Mouse (Mus musculus): Measurements from ENCODE around the gene Raet1e.
"Not testable (repeated sequence)": the region's sequence is repeated elsewhere in the genome, so short reads cannot be mapped to it uniquely, and the experiment has no call there.

Raet1e gene

DNA sequence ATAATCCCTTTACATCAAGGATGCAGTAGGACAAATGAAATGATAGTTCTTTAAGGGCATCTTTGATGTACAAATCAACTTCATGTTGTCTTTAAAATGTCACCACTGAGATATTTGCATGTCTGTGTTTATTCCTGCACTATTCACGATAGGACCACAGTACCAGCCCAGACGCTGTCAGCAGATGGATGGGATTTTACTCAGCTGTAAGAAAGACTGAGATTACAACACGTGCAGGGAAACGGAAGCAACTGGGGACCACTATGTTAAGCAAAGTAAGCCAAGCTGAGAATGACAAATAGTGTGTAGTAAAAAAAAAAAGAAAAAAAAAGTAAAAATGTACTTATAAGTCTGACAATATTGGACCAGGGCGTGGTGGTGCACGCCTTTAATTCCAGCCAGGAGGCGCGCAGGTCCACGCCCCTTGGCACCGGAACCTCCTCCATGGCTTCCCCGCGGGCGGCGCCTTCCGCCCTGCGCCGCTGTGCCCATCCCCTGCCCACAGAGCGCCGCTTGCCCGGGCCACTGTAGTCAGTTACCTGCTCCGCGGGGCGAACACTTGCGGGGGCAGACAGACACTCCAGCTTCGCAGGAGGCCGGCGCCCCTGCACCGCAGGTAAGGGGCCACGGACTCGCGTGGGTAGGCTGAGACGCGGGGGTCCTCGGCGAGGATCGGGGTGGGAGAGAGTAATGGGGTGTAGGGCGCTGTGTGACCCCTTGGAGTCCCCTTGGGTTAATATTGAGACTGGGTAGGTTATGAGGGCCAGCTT, 114.7 kb downstream of the Raet1e start:
- DNase-seq (ENCODE audit: extremely low read depth, insufficient read length, low spot score), result not testable (repeated sequence)

DNA sequence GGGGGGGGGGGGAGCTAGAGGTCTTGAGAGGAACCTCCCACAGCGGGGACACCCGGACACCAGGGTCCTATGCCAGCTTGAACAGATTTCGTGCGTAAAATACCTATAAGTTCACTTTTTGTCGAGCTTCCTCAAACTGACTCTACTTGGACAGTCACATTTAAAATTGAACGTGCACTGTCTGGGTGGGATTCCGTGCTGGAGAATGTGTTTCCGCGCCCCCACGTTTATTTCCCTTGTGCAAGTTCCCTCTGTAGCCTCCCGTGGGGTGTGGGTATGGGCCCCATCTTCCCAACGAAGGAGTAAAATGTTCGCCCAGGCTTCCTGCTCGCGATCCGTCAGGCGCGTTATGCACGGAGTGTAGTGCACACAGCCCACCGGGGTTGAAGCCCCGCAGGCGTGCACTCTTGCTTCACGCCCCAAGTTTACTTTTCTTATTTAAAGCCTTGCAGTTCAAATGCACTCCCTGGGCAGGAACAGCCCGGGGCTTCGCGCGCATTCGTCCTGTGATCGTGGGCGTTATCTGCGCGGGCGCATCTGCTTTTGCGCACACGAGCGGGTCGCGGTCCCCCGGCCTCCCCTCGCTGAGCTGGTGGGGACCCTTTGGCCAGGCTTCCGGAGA, 115.4 kb downstream of the Raet1e start:
- DNase-seq (ENCODE audit: extremely low read depth, insufficient read length, low spot score), result no peak

DNA sequence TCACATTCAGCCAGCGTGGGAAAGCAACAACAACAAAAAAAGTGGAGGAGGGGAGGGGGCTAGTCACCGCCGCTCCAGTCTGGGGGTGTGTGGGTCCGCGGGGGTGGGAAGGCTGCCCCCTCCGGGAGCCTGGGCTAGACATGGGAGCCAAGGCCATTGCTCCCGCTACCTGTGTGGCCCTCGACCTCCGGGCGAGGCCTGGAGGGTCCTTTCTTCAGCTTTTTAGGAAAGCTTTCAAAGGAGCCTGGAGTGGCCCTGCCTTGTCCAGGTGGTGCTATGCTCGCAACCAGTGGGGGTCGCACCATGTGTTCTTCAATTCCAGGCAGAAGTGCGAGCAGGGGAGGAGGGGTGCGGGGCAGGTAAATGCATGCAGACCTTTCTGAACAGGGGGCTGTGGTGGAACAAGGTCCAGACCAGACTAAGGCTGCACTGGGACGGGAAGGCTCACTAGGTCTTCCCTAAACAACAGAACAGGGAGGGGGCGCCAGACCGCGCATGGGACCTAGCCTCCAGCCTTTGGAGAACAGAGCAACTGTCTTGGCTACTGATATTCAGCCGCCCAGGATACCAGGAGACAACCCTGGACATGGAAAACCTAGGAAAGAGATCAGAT, 116.2 kb downstream of the Raet1e start:
- DNase-seq (ENCODE audit: extremely low read depth, insufficient read length, low spot score), result no peak

DNA sequence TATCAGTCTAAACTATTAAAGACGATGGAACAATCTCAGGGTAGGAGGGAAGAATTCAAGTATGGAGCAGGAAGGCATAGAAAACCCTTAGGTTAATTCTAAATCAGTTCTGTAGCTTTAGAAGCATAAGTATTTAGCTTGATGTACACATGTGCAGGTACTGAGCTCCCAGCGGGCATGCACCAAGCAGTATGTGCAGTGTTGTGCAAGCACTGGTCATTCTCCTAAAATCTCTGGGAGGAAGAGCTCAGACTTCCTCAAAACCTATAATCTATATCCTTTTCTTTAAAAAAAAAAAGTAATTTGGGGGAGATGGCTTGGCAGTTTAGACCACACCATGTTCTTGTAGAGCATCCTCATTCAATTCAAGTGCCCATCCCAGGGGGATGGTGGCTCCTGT, 120.1 kb downstream of the Raet1e start:
- DNase-seq (ENCODE audit: extremely low read depth, insufficient read length, low spot score), result not testable (repeated sequence)

DNA sequence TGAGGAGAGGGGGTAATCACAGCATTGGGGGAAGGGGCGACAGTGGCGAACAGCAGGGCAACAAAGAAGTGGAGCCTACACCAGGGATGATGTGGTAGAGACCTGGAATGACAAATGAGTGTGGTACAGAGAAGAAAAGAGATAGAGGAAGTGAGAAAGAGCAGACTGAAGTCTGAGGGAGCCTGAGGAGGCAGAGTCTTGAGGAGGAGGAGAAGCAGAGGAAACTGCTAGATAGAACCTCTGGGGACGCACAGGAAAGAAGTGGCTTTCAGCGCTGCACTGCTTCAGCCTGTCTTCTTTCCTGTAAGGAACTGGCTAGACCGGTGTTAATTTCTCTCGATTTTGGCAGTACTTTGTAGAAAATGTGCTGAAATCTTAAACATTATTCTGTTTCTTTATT, 124.4 kb downstream of the Raet1e start:
- DNase-seq (ENCODE audit: extremely low read depth, insufficient read length, low spot score), result no peak

DNA sequence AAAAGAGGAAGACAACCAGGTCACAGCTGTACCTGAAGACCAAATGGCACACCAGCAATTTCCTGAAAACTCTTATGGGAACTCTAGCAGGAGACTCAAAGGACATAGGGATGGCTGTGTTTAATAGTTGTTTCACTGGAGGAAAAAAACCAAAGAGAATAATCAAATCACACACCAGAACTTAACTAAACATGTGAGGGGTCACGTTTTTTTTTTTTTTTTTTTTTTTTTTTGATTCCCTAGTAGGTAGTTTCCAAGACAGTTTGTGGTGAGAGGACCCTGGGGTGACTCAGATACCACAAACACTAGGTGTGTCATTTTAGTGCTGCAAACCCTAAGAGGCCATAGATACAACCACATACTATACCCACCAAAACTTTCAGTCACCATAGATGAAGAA, 137.3 kb downstream of the Raet1e start:
- no peak for DNase-seq (ENCODE audit: extremely low read depth, insufficient read length, low spot score)

DNA sequence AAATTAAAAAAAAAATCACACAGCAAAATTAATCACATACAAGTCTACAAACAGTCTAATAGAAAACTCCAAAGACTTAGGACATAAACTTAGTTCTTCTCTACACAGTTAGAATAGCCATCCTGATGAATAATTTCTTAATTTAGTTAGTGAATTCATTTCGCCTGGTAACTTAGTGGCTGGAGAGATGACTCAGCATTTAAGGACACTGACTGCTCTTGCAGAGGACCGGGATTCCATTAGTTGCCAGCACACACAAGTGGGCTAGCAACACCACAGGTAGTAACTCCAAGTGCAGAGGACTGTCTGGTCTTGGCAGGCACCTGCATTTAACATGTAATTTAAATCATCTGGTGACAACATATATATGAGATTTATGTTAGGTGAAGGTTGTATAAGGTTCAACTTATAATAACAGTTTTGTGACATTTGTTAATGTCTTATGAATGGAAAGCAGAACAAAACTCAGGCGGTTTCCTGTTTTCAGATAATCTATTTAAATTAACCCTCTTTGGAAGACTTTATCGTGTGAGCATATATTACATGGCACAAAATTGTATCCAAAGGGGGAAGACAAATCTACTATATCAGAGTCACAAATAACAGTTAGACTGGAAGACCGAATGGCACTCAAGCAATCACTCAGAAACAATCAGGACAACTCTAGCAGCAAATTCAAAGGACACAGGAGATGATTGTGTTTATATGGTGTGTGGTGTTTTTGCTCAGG, 138.8 kb downstream of the Raet1e start:
- no peak for DNase-seq (ENCODE audit: extremely low read depth, insufficient read length, low spot score)

DNA sequence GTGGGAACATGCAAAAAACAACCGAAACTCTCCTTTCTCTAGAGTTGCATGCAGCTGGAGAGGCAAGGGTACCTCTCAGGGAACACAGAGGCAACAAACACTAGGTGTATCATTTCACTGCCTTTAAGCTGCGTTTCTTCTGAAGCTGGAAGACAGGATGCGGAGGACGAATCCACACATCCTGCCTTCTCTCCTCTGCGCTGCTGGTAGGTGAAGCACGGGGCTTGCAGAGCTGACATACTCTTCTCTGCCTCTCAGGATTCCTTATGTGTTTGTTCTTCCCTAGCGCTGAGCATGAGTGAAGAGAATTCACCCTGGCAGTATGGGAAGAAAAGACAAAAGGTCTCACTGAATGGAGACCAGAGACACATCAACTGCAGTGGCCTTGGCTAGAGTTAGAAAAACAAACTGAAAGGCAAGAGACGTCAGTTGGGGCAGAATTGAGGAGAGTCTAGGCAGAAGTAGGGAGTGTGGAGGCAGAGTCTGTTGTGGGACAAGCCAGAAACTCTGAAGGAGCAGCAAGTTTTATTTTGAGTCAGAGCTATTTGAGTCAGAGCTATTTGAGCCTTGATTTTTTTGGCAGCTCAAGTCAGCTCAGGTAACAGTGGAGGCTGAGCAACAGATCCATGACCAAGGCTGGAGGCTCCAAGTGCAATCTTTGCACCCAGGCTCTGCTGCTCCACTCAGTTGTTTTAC, 139.5 kb downstream of the Raet1e start:
- no peak for DNase-seq (ENCODE audit: extremely low read depth, insufficient read length, low spot score)

DNA sequence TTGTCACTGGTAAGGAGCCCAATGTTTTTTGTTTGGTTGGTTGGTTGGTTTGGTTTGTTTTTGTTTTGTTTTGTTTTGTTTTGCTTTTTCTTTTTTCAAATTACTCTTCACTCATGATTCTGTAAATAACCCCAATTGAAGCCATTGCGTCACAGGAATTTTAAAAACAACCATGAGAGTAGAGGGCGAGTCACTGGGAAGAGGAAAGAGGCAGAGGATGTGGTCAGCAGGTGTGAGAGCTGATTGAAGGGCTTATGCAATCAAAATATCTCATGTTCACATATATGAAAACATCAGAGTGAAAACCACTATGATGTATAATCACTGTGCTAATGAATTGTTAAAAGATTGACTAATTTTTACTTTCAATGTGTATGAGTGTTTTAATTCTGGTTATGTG, 141.0 kb downstream of the Raet1e start:
- DNase-seq (ENCODE audit: extremely low read depth, insufficient read length, low spot score), result no peak

DNA sequence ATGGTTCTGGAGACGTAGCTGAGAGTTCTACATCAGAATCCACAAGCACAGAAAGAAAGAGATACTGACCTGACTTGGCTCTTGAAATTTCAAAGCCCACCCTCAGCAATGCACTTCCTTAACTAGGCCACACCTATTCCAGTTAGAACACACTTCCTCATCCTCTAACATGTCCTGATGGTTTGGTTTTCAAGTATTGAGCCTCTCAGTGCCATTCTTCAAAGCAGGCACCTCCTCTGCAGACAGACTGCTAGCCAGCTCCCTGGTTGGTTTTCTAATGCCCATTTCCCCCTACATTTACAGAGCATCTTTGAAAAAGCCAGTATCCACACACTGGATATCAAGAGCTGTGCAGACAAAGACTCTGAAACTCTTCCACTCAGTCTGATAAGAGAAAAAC, 143.3 kb downstream of the Raet1e start:
- DNase-seq (ENCODE audit: extremely low read depth, insufficient read length, low spot score), result no peak

DNA sequence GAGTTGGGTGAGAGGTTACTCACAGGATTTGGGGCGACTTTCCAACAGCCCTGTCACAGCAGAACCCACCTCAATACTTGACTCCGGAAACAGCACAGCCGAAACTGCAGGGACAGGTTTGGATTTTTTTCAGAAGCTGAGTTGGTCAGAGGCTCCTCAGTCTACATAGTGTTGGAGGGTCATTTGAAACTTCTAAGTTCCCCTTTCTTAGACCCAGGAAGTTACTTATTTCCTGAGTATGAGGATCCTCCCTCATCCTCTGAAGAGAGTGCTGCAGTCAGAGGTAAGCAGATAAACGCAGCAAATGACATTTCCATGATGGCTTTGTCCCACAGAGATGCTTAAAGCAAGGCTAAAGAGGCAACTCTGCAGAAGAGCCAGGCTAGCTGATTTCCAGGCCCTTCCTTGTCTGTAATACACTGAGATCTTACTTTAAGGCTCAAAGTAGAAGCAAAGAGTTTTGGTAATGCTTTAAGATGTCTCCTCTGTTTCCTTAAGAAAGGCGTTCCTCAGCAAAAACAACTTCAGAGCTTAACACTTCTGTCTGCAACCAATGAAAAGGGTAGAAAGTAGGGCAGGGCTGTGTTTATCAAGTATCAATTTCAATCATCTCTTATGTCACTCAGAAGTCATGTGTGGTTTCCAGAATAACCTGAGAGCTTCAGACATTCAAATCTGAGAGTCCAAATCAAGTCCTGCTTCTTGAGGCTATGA, 144.1 kb downstream of the Raet1e start:
- DNase-seq (ENCODE audit: extremely low read depth, insufficient read length, low spot score), result no peak

DNA sequence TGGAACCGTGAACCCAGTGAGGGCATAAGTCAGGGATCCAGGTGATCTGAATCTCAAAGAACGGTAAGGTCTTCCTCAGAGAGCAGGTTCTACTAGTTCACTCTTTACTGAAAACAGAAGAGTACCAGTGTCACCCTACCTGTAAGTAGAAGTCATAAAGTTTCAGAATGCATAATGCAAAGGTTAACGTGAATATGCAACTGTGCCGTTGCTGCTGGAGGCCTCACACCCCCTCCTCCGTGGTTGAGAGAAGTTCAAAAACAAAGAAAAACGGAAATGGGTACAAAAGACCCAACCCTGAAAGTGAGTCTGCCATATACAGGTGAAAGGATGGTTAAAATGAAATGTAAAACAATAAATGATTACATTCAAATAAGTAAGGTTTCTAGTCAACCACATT, 145.4 kb downstream of the Raet1e start:
- no peak for DNase-seq (ENCODE audit: extremely low read depth, insufficient read length, low spot score)

DNA sequence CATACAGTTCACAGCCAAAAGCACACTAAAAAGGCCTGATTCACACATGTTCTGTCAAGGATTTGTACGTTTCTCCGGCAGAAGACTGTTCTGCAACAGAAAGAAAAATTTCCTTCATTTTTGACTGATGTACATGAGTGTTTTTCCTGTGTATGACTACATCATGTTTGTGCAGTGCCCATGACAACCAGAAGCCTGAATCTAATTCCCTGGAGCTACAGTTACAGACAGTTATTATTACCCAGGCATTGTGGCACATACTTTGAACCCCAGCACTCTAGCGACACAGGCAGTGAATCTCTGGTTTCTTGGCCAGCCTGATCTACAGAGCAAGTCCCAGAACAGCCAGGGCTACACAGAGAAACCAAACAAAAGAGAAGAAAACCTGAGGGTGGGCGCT, 147.4 kb downstream of the Raet1e start:
- DNase-seq (ENCODE audit: extremely low read depth, insufficient read length, low spot score), result peak; percentile 10

DNA sequence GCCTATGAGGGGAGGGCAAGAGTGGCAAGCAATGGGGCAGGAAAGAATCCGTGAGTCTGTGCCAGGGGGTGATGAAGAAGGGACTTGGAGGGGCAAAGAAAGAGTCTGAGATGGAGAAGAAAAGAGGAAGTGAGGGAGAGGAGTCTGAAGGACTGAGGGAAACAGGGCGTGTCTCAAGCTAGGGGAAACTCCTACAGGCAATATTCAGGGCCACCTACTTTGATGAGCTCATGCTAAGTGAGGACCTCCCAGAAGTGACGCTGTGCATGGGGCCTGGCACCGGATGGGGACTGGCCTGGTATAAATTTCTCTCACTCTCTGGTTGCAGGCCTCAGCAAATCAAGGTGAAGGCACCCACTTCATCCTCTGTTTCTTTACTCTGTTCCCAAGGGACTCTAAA, 148.1 kb downstream of the Raet1e start:
- DNase-seq (ENCODE audit: extremely low read depth, insufficient read length, low spot score), result peak; percentile 81

DNA sequence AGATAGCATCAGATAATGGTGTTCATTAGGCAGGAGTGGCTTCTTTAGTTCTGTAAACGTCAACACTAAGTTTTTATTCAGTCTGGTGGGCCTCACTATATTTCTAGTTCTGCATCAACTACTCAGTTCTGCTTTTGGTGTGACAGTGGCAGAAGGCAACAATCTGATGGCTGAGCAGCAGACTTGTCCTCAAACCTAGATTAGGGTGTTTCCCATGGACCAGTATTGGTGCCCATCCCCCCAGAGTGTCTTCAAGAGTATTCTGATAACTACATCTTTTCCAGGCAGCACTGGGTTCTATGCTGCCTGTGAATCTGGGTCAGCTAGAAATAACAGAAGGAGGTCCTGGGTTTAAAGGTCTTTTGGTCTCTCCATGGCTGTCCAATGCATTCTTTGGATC, 149.9 kb downstream of the Raet1e start:
- DNase-seq (ENCODE audit: extremely low read depth, insufficient read length, low spot score), result no peak

DNA sequence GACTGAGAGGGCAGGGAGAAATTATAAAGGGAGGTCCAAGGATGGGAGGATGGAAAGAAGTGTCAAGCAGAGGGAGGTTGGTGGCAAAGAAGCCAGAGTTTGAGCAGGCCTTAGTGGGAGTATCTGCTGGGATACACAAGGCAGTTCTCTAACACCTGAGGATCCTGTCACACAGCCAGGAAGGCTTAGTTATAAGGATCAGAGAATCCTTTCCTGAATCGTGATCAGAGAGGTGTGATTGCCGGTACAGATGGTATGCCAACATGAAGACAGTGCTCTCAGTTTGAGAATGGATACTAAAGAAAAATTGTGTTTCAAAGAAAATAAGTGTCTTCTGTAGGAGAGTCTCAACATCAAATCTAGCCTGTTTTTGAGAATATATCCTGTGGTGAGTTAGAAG, 164.5 kb downstream of the Raet1e start:
- DNase-seq (ENCODE audit: extremely low read depth, insufficient read length, low spot score), result no peak

DNA sequence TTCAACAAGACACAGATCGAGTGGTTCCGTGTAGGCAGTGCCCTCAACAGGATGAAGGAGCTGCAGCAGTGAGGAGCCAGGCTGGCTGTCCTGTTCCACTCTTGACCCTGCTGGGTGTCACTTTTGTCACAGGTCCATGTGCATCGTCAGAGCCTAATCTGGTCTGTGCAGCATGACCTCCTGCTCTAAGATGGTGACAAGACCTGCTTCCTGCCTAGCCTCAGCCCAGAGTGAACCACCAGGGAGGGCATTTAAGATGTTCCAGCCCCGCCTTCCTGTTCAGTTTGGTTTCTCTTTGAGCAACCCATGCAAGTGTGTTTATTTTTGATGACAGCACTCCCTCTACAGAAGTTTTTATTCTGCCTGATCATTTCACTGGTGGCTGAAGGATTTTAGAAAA, 187.4 kb downstream of the Raet1e start:
- DNase-seq (ENCODE audit: extremely low read depth, insufficient read length, low spot score), result not testable (repeated sequence)

DNA sequence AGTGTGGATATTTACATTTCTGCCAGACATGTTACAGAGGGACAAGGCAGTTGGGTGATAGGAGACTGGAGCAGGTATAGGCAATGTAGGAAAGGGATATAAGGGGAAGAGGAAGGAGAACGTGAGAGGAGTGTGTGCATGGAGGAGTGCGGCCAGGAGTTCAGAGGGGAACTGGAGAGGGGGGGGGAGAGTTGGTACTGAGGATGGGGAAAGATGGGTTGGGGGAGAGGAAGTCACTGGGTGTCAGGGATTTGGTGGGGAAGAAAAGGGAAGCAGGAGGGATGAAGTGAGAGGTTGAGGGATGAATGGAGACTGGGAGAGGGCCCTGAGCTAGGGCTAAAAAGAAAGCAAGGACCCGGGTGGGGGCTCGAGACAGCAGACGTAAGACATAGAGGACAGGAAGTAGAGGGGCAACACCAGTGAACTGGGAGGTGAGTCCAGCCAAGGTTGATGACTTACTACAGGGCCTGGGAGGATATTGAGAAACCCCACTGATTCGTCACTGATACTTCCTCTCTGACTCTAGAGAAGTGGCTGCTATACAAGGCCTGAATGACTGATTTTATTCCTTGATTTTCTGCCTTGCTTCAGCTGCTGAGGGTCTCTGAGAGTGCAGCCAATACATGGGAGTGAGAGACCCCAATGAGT, 195.3 kb downstream of the Raet1e start:
- not testable (repeated sequence) for DNase-seq (ENCODE audit: extremely low read depth, insufficient read length, low spot score)

DNA sequence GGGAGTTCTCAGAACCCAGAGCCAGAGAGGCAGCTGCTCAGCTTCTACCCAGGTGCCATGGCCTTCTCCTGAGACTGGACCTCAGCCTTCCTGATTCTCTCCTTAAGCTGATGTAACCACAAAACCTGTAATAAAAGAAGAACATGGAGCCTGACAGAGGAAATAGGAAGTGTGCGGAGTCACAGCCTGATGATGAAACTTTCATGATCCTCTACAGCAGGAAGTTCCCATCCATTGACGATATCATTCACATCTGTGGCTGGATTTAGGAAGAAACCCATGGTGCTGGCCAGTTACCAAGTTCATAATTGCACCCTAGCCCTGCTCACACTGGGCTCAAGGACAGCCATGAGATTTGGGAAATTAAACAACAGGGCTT, 195.8 kb downstream of the Raet1e start:
- not testable (repeated sequence) for DNase-seq (ENCODE audit: extremely low read depth, insufficient read length, low spot score)

DNA sequence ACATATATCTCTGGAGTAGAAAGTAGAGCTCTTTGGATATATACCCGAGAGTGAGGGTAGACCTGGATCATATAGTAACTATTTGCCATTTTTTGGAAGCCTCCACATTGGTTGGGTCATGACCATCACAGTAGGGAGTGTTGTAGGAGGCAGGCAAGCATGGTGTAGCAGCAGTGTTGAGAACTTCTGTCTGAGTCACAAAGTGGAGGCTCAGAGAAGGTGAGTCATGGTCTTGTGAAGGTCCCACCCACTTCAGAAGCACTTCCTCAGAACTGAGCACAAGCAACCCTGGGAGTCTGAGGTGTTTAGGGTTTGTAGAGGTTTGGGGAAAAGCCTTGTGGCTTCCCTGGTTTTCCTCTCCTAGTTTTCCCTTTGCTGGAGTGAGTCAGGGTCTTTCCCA, 199.0 kb downstream of the Raet1e start:
- not testable (repeated sequence) for DNase-seq (ENCODE audit: extremely low read depth, insufficient read length, low spot score)
